Mouse (Mus musculus) kidney, postnatal 4 days (tissue): ENCODE measurements around the gene Gnb5.

Source experiments
- DNase-seq, 2 experiments: peaks; one replicate each; pipeline ENCODE4 v3.0.0; 2021; ENCODE audit warnings: mixed read lengths in 2 of 2

Gnb5 gene

GRCm38 (mm10) chr9:75306126-75306898 is at the start of gene Gnb5:
Gene Gnb5 (plus strand): TSS chr9:75306288.
- DNase-seq: no peak

- DNase-seq: no peak
Measured at GRCm38 (mm10) chr9:75258792-75259191, 47.3 kb upstream of the Gnb5 start.

GRCm38 (mm10) chr9:75259656-75260055 is 46.4 kb upstream of the Gnb5 start:
- DNase-seq: no peak

GRCm38 (mm10) chr9:75261332-75261872 is 44.7 kb upstream of the Gnb5 start:
- DNase-seq: peak; percentile 11 to 33

- peak in 1 of 2 experiments; percentile 24 for DNase-seq
Measured at GRCm38 (mm10) chr9:75262235-75262826, 43.8 kb upstream of the Gnb5 start.

GRCm38 (mm10) chr9:75264008-75264718 is 41.9 kb upstream of the Gnb5 start:
- DNase-seq: no peak

GRCm38 (mm10) chr9:75267147-75267546 is 38.9 kb upstream of the Gnb5 start:
- DNase-seq: no peak

GRCm38 (mm10) chr9:75270382-75270781 is 35.7 kb upstream of the Gnb5 start:
- no peak for DNase-seq

GRCm38 (mm10) chr9:75271539-75271938 is 34.5 kb upstream of the Gnb5 start:
- DNase-seq: no peak

GRCm38 (mm10) chr9:75273646-75274045 is 32.4 kb upstream of the Gnb5 start:
- no peak for DNase-seq

GRCm38 (mm10) chr9:75274486-75274885 is 31.6 kb upstream of the Gnb5 start:
- no peak for DNase-seq

GRCm38 (mm10) chr9:75275051-75275450 is 31.0 kb upstream of the Gnb5 start:
- no peak for DNase-seq

GRCm38 (mm10) chr9:75280814-75281213 is 25.3 kb upstream of the Gnb5 start:
- DNase-seq: peak; percentile 75 to 76

- DNase-seq: no peak
Measured at GRCm38 (mm10) chr9:75282179-75282578, 23.9 kb upstream of the Gnb5 start.

GRCm38 (mm10) chr9:75282830-75283229 is 23.3 kb upstream of the Gnb5 start:
- peak; percentile 56 to 61 for DNase-seq

GRCm38 (mm10) chr9:75283636-75284035 is 22.5 kb upstream of the Gnb5 start:
- no peak for DNase-seq

GRCm38 (mm10) chr9:75285363-75285762 is 20.7 kb upstream of the Gnb5 start:
- DNase-seq: no peak

GRCm38 (mm10) chr9:75287636-75288035 is 18.5 kb upstream of the Gnb5 start:
- DNase-seq: no peak

GRCm38 (mm10) chr9:75289545-75289944 is 16.5 kb upstream of the Gnb5 start:
- peak; percentile 11 to 37 for DNase-seq

- DNase-seq: no peak
Measured at GRCm38 (mm10) chr9:75299342-75299741, 6.7 kb upstream of the Gnb5 start.

- no peak for DNase-seq
Measured at GRCm38 (mm10) chr9:75303033-75303432, 3.1 kb upstream of the Gnb5 start.

GRCm38 (mm10) chr9:75303701-75304261 is 2.3 kb upstream of the Gnb5 start:
- no peak for DNase-seq

- DNase-seq: no peak
Measured at GRCm38 (mm10) chr9:75304286-75304685, 1.8 kb upstream of the Gnb5 start.
